Mouse (Mus musculus): ENCODE measurements around the gene Acsf2. TPM values are rescaled to one million over a fixed set of nuclear protein-coding genes. Genes with fewer than 3 reads are reported as not detected.

Acsf2 gene
- total and polyA plus RNA-seq, 3 experiments: 2.8 to 13.1 TPM; not detected in 1

- TF ChIP-seq RCOR1 (IDR thresholded peaks at IDR 0.05; ENCODE audit: low read depth, low read length): 0 out of 2 replicates have a peak, but pooled peaks have one; percentile 23
- no peak for TF ChIP-seq MAFK (IDR thresholded peaks at IDR 0.05; ENCODE audit: borderline replicate concordance, low read depth, low read length)
- no peak for TF ChIP-seq TAL1 (IDR thresholded peaks at IDR 0.05; ENCODE audit: low read length)
Observed at GRCm38 (mm10) chr11:94630199-94631011, 28.7 kb upstream of the Acsf2 start (continued).

GRCm38 (mm10) chr11:94629884-94630198 is 28.2 kb upstream of the Acsf2 start:
- H3K9ac ChIP-seq (ENCODE audit: control insufficient read depth, low read depth, low read length, poor library complexity, severe bottlenecking): peak overlapping the region; percentile 97
- no peaks in the 10 kb centered on the region for H3K9me3 ChIP-seq (replicated peaks; ENCODE audit: insufficient read depth, low read length)
- H3K4me3 ChIP-seq (ENCODE audit: control insufficient read depth in 1 of 2, insufficient read depth in 1 of 2, low read depth in 2 of 2, low read length in 2 of 2): peak overlapping the region; percentile 97 to 98
- no peak for DNase-seq (ENCODE audit: low read depth, low spot score)
- H3K36me3 ChIP-seq (ENCODE audit: control insufficient read depth in 1 of 2, insufficient read depth in 2 of 2, low read length in 2 of 2): peaks cover 14 to 27% of the 10 kb centered on the region in 2 experiments
- peaks cover 32% of the 10 kb centered on the region for H3K79me2 ChIP-seq (ENCODE audit: control insufficient read depth, insufficient read depth, low read length, poor library complexity)
- peak overlapping the region; percentile 78 for H3K27ac ChIP-seq (ENCODE audit: control insufficient read depth, low read depth, low read length)
- TF ChIP-seq CHD1 (IDR thresholded peaks at IDR 0.05; ENCODE audit: low read depth, low read length) (no peak), POLR2A (IDR thresholded peaks at IDR 0.05; ENCODE audit: control insufficient read depth in 1 of 2, insufficient read depth in 1 of 2, low read depth in 1 of 2, low read length in 2 of 2, poor library complexity in 1 of 2) (0 out of 4 replicates have a peak, but pooled peaks of 1 of the 2 experiments have one; percentile 16)
- peaks cover 4 to 8% of the 10 kb centered on the region in 2 experiments for H3K4me1 ChIP-seq (ENCODE audit: control insufficient read depth in 1 of 2, insufficient read depth in 2 of 2, low read length in 2 of 2)
- no peaks in the 10 kb centered on the region for H3K27me3 ChIP-seq (ENCODE audit: control insufficient read depth in 1 of 2, insufficient read depth in 2 of 2, low read length in 2 of 2)

GRCm38 (mm10) chr11:94629199-94629883 is 27.7 kb upstream of the Acsf2 start, which contains the start of gene Lrrc59:
Gene Lrrc59, plus strand, starts transcription at chr11:94629767.
- Histone ChIP-seq H3K27ac (ENCODE audit: control insufficient read depth, low read depth, low read length) (peak within 1 kb of the TSS; percentile 78), H3K4me3 (ENCODE audit: control insufficient read depth in 1 of 2, insufficient read depth in 1 of 2, low read depth in 2 of 2, low read length in 2 of 2) (peak within 1 kb of the TSS; percentile 97 to 98), H3K4me1 (ENCODE audit: control insufficient read depth in 1 of 2, insufficient read depth in 2 of 2, low read length in 2 of 2) (peaks cover 4 to 8% of the 10 kb centered on the region in 2 experiments), H3K9ac (ENCODE audit: control insufficient read depth, low read depth, low read length, poor library complexity, severe bottlenecking) (peak within 1 kb of the TSS; percentile 97), H3K79me2 (ENCODE audit: control insufficient read depth, insufficient read depth, low read length, poor library complexity) (peaks cover 32% of the 10 kb centered on the region), H3K36me3 (ENCODE audit: control insufficient read depth in 1 of 2, insufficient read depth in 2 of 2, low read length in 2 of 2) (peaks cover 14 to 25% of the 10 kb centered on the region in 2 experiments), H3K27me3 (ENCODE audit: control insufficient read depth in 1 of 2, insufficient read depth in 2 of 2, low read length in 2 of 2) (no peaks in the 10 kb centered on the region), H3K9me3 (replicated peaks; ENCODE audit: insufficient read depth, low read length) (no peaks in the 10 kb centered on the region)
- DNase-seq (ENCODE audit: low read depth, low spot score): peak; percentile 97
- TF ChIP-seq KAT2A (conservative IDR thresholded peaks at IDR 0.05; ENCODE audit: low read depth, low read length) (peak; percentile 79), BHLHE40 (IDR thresholded peaks at IDR 0.05; ENCODE audit: borderline replicate concordance, low read depth, low read length) (peak; percentile 70; the same call in 1 of the 2 replicates), SIN3A (IDR thresholded peaks at IDR 0.05; ENCODE audit: low read length) (peak; percentile 91), MYC (IDR thresholded peaks at IDR 0.05; ENCODE audit: low read depth, low read length) (peak; percentile 65; the same call in 1 of the 2 replicates), ELF1 (IDR thresholded peaks at IDR 0.05; ENCODE audit: low read depth, low read length) (peak; percentile 98), POLR2AphosphoS5 (IDR thresholded peaks at IDR 0.05; ENCODE audit: borderline replicate concordance, low read depth, low read length) (no peak), ZMIZ1 (IDR thresholded peaks at IDR 0.05; ENCODE audit: low read depth, low read length) (peak; percentile 36; the same call in 1 of the 2 replicates), HCFC1 (IDR thresholded peaks at IDR 0.05; ENCODE audit: low read depth, low read length) (peak; percentile 94), MAX (IDR thresholded peaks at IDR 0.05; ENCODE audit: low read length) (peak; percentile 72; the same call in 1 of the 2 replicates), MAZ (IDR thresholded peaks at IDR 0.05; ENCODE audit: low read depth, low read length) (peak; percentile 67; the same call in 1 of the 2 replicates), USF2 (IDR thresholded peaks at IDR 0.05; ENCODE audit: borderline replicate concordance in 1 of 2, insufficient read depth in 1 of 2, low read depth in 1 of 2, low read length in 2 of 2) (no peak), CTCF (IDR thresholded peaks at IDR 0.05 in 2 of 3, conservative IDR thresholded peaks at IDR 0.05 in 1 of 3; ENCODE audit: control insufficient read depth in 1 of 3, insufficient read depth in 1 of 3, low read depth in 2 of 3, low read length in 3 of 3, poor library complexity in 1 of 3, severe bottlenecking in 1 of 3) (peak; percentile 80 to 100 (median 99)), MYB (IDR thresholded peaks at IDR 0.05; ENCODE audit: low read depth, low read length) (no peak), SMC3 (IDR thresholded peaks at IDR 0.05; ENCODE audit: low read depth, low read length) (peak; percentile 24; the same call in 1 of the 2 replicates), EP300 (IDR thresholded peaks at IDR 0.05; ENCODE audit: low read depth in 1 of 2, low read length in 2 of 2) (peak in 1 of 2 experiments; percentile 27; a peak in 2 of 4 replicates), ZNF384 (IDR thresholded peaks at IDR 0.05; ENCODE audit: low read depth, low read length) (0 out of 2 replicates have a peak, but pooled peaks have one; percentile 29), GABPA (IDR thresholded peaks at IDR 0.05; ENCODE audit: low read depth, low read length) (peak; percentile 87; the same call in 1 of the 2 replicates), TBP (IDR thresholded peaks at IDR 0.05; ENCODE audit: low read depth, low read length) (peak; percentile 74; the same call in 1 of the 2 replicates), TCF12 (IDR thresholded peaks at IDR 0.05; ENCODE audit: low read depth, low read length) (peak; percentile 77), CHD2 (IDR thresholded peaks at IDR 0.05; ENCODE audit: low read length) (no peak), NRF1 (IDR thresholded peaks at IDR 0.05; ENCODE audit: insufficient read depth, low read depth, low read length, poor library complexity, severe bottlenecking) (no peak)
